Mouse (Mus musculus) T-helper 1 cell (primary cell): ENCODE results near the gene Pepd.

Experiments
- in situ Hi-C: fragments of 300-600 bp; cut with MboI, MseI; formaldehyde crosslinking; loops from one replicate; pipeline ENCODE4 v1.15.1; 2025; ENCODE audit warnings: high pct_unique_total_duplicates

The Pepd gene

GRCm38 (mm10) chr7:34930263-34930757 lies 18.1 kb downstream of the Pepd start:
- in situ Hi-C loops: no loop called here

- in situ Hi-C loops: no loop called here
Observed at GRCm38 (mm10) chr7:34932631-34933030, 20.5 kb downstream of the Pepd start.

DNA sequence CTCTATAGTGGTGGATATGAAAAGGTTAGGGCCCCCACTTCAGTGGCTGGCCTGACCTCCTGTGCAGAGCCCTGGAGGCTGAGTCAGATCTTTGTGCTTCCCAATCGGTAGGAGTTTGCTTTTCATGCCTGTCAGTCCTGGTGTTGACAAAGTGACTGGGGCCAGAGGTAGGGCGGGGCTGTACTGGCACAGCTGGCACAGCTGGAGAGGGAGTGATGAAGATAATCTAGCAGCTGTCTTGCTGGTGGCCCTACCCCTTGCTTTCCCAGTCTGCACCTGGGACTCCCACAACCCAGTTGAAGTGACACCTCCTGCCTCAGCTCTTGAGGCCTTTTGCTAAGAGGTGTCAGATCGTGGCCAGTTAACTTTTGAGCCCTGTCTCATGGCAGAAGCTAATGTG lies 21.0 kb downstream of the Pepd start:
- in situ Hi-C loops: no loop called here

- in situ Hi-C loops: no loop called here
Observed at GRCm38 (mm10) chr7:34936347-34936746, 24.2 kb downstream of the Pepd start.

GRCm38 (mm10) chr7:34938636-34939261 lies 26.6 kb downstream of the Pepd start:
- in situ Hi-C loops: no loop called here

GRCm38 (mm10) chr7:34939262-34939951 lies 27.2 kb downstream of the Pepd start:
- in situ Hi-C loops: no loop called here

GRCm38 (mm10) chr7:34939952-34940312 lies 27.8 kb downstream of the Pepd start:
- in situ Hi-C loops: no loop called here

DNA sequence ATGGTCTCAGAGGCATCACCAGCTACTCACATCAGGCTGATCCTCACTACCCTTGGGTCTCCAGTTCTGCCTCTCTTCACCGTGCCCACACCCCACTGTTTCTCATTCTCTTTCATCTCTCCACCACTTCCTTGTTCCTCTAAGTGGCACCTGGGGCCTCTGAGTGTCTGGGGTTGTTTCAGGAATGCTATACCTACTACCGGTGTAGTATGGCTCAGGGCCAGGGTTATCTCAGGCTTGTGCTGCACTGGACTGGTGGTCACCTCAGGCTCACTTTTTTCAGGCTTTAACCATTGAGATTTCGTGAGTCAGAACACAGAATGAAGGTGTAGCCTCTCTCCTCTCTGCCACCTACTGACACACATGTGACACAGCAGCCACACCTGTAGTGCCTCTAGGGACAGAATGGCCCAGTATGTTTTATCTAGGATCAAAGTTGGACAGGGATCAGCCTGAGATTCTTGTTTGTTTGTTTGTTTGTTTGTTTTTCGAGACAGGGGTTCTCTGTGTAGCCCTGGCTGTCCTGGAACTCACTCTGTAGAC lies 31.5 kb downstream of the Pepd start:
- in situ Hi-C loops: no loop called here

DNA sequence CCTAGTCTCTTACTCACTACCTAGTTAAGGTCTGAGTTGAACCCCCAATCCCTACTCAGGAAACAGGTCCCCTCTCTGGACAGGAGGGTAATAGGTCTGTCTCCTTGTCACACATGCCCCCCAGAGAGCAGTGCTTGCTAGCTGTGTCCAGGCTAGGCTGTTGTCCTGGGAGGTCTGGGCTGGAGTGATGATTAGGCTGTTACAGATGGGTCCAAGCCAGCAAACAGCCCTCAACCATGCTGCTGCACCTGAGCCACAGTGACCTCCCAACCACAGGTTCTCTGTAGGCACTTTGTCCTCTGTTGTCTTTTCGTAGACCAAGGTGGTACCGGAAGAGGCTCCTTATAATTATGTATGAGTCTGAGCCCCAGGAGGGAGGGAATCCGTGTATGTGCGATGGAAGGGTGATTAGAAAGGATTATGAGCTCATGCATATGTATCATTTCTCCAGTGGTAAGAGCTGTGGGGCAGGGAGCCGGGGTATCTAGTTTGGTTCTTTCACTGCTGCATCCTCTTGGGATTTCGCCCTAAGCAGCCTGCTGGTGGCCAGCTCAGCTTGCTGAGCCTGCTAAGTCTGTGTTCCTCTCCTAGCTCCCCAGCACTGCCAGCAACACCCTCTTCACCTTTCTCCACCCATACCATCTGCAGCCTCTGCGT lies 34.2 kb downstream of the Pepd start:
- in situ Hi-C loops: no loop called here

DNA sequence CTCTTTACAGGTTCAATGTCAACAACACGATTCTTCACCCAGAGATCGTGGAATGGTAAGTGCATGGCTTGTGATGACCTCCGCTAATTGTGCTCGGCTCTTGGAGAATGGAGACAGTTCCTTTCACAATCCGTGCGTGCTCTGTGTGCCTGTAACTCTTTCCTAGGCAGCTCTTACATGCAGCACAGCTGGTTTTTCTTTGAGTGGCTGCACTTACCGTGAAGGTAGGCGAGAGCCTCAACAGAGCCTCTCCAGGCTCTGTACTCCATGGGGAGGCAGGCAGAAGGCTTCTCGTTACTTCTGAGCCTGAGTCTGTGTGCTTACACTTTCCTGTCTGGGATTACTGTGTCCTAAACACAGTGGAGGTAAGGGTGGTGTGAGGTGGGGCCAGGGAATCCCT lies 42.4 kb downstream of the Pepd start:
- in situ Hi-C loops: no loop called here

DNA sequence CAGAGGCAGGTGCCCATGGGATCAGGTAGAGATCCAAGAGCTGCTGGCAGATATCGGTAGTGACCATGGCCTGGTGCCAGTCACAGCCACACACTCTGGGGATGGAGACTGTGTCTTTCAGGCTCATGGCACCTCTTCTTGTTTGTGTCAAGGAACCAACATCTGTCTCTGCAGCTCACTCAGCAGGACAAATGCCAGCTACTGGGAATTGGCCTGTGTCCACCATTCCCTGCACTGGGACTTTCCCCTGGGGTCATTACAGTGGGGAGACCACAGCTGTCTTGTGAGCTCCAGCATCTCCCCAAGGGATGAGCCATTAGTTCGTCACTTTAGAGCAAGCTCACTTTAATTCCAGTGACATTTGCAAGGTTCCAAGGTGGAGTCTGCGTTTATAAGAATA lies 43.1 kb downstream of the Pepd start:
- in situ Hi-C loops: no loop called here

- in situ Hi-C loops: no loop called here
Observed at GRCm38 (mm10) chr7:34957138-34957537, 45.0 kb downstream of the Pepd start.

DNA sequence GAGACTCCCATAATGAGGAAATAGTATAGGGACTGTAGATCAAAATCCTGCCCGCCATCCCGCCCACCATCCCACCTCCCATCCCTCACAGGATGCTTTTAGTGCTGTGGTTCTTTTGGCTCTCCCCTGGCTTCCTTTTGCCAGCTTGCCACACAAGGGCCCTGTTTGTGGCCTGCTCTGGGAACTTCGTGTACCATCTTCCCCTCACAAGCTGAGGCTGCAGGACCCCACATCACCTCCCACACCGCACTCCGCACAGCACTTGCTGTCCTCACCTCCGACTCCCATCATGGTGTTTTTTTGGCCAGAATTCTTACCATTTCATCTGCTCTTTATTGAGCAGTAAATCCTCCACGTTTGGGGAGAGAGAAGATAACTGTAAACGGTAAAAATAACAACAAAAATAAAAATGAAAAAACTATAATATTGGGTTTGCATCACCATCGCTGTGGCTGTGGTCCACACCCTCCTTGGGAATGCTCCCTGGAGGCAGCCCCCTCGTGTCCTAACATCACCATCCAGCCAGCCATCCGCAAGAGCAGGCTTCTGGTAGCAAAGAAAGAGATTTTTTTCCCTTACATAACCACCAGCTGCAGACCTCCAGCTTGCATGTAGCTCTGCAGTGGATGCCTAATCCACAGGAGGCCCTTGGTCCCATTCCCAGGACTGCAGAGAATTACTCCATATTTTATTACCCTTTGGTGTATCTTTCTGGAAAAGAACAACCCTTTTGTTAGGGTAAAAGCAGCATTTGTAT lies 51.9 kb downstream of the Pepd start:
- in situ Hi-C loops: no loop called here

GRCm38 (mm10) chr7:34967362-34967761 lies 55.2 kb downstream of the Pepd start:
- in situ Hi-C loops: no loop called here

DNA sequence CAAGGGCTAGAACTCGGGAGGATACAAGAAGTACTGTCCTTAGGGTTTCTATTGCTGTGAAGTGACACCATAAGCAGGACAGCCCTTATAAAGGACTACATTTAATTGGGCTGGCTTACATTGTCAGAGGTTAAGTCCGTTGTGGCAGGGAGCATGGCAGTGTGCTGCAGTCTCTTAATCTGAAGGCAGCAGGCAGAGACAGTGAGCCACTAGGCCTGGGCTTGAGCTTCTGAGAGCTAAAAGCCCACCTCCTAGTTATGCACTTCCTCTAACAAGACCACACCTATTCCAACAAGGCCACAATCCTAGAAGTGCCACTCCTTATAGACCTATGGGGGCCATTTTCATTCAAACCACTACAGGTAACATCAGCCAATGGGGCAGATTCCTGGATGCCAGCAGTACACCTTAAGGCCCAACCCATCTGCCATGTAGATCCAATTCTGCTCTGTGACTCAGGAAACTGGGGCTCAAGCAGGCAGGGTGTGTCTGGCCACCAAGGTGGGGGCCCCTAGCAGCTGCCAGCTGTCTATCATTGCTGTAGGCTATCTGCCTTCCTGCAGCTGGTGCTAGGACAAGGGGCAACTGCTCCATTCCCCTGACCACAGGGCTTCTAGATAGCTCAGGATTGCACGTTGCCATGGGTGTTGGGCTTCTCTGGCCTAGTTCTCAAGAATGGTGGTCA lies 56.7 kb downstream of the Pepd start:
- in situ Hi-C loops: no loop called here

- in situ Hi-C loops: no loop called here
Observed at GRCm38 (mm10) chr7:34971826-34972225, 59.6 kb downstream of the Pepd start.

GRCm38 (mm10) chr7:34972990-34973440 lies 60.8 kb downstream of the Pepd start:
- in situ Hi-C loops: no loop called here

- in situ Hi-C loops: no loop called here
Observed at GRCm38 (mm10) chr7:34973877-34974276, 61.7 kb downstream of the Pepd start.

GRCm38 (mm10) chr7:34975913-34976312 lies 63.7 kb downstream of the Pepd start:
- in situ Hi-C loops: no loop called here

- in situ Hi-C loops: no loop called here
Observed at GRCm38 (mm10) chr7:34977403-34977802, 65.2 kb downstream of the Pepd start.

GRCm38 (mm10) chr7:34981803-34982202 lies 69.6 kb downstream of the Pepd start:
- in situ Hi-C loops: no loop called here
